Mouse (Mus musculus) brain, embryonic 14.5 days (tissue): ENCODE data around the gene Sgo1.

ENCODE experiments used
- CTCF ChIP-seq: fragments of 200-500 bp; IDR thresholded peaks from 2 replicates; pipeline ENCODE4 v1.5.1; 2012; ENCODE audit warnings: inconsistent platforms, mild to moderate bottlenecking, moderate library complexity, borderline replicate concordance; ENCODE audit not compliant: insufficient read depth, insufficient read length; ENCODE audit errors: extremely low read depth
- POLR2A ChIP-seq: fragments of 200-500 bp; IDR thresholded peaks from 2 replicates; pipeline ENCODE4 v1.6.1; 2012; ENCODE audit warnings: mild to moderate bottlenecking, inconsistent platforms, borderline replicate concordance; ENCODE audit not compliant: poor library complexity, insufficient read depth, insufficient read length, severe bottlenecking; ENCODE audit errors: extremely low read depth

- no peak for TF ChIP-seq POLR2A
- TF ChIP-seq CTCF: no peak
These were observed 34.5 kb downstream of the Sgo1 start for GRCm38 (mm10) chr17:53654596-53654995.
